Mouse (Mus musculus) liver, embryonic 14.5 days (tissue): Measurements from ENCODE around the gene Wnt11. TPM values are rescaled to one million over a fixed set of nuclear protein-coding genes. Genes with fewer than 3 reads are reported as not detected.

Experiments
- ATAC-seq: fragments of 200-750 bp; cut with Nextera tagmentation; 2 replicates; pipeline ENCODE4 v1.8.0; 2017; ENCODE audit warnings: moderate number of reproducible peaks, mild to moderate bottlenecking, moderate library complexity; ENCODE audit not compliant: insufficient read depth
- DNase-seq, 3 experiments: peaks; one replicate each; pipeline ENCODE4 v3.0.0-alpha.2; 2012 to 2013; ENCODE audit warnings: low read depth in 3 of 3, low spot score in 3 of 3
- H3K27ac ChIP-seq: fragments of 300-500 bp; sonication (generic); 2 replicates; pipeline ENCODE4 v1.5.1; 2014; ENCODE audit warnings: moderate library complexity, mild to moderate bottlenecking, control low read depth, inconsistent platforms
- H3K27me3 ChIP-seq: fragments of 300-500 bp; sonication (generic); 2 replicates; pipeline ENCODE4 v1.6.1; 2014; ENCODE audit warnings: mild to moderate bottlenecking, low read length, moderate library complexity; ENCODE audit not compliant: control insufficient read depth, insufficient read depth
- H3K36me3 ChIP-seq: fragments of 300-500 bp; sonication (generic); replicated peaks from 2 replicates; pipeline ENCODE4 v1.6.1; 2014; ENCODE audit warnings: low read depth; ENCODE audit not compliant: control insufficient read depth, insufficient read depth
- H3K4me1 ChIP-seq, 2 experiments: fragments of 200-500 bp in 1 of 2; fragments of 300-500 bp in 1 of 2; sonication (generic) in 1 of 2; replicated peaks; 2 replicates each; pipeline ENCODE4 v1.6.1; 2012 to 2014; ENCODE audit warnings: antibody characterized with exemption in 1 of 2, inconsistent platforms in 1 of 2, low read length in 1 of 2; ENCODE audit not compliant: control insufficient read depth in 2 of 2, insufficient read depth in 2 of 2
- H3K4me2 ChIP-seq: fragments of 300-500 bp; sonication (generic); 2 replicates; pipeline ENCODE4 v1.6.1; 2014; ENCODE audit warnings: low read depth, mild to moderate bottlenecking, control low read depth, moderate library complexity
- H3K4me3 ChIP-seq, 2 experiments: fragments of 200-500 bp in 1 of 2; fragments of 300-500 bp in 1 of 2; sonication (generic) in 1 of 2; 2 replicates each; pipeline ENCODE4 v1.5.1; 2012 to 2014; ENCODE audit warnings: low read depth in 2 of 2, low read length in 2 of 2, mild to moderate bottlenecking in 2 of 2, control low read depth in 1 of 2, inconsistent platforms in 1 of 2, moderate library complexity in 1 of 2; ENCODE audit not compliant: insufficient read depth in 1 of 2
- H3K9ac ChIP-seq: fragments of 300-500 bp; sonication (generic); replicated peaks from 2 replicates; pipeline ENCODE4 v1.6.1; 2014; ENCODE audit warnings: mild to moderate bottlenecking, control low read depth, moderate library complexity
- H3K9me3 ChIP-seq: fragments of 300-500 bp; sonication (generic); 2 replicates; pipeline ENCODE4 v1.6.1; 2016; ENCODE audit warnings: low read length, mixed read lengths; ENCODE audit not compliant: control insufficient read depth
- CTCF ChIP-seq: IDR thresholded peaks from 2 replicates; pipeline ENCODE4 v1.5.1; 2016; ENCODE audit warnings: antibody characterized with exemption, low read depth, control low read depth
- EP300 ChIP-seq: IDR thresholded peaks from 2 replicates; pipeline ENCODE4 v1.6.1; 2016; ENCODE audit warnings: antibody characterized with exemption, low read depth
- WGBS: fragments of 180-500 bp; shearing (Covaris S2); extraction: QIAGEN DNeasy Blood & Tissue Kit; methylation state at CpG from one replicate; pipeline ENCODE4 v1.1.7; 2014; ENCODE audit not compliant: insufficient replicate concordance; 5-methylcytosine and 5-hydroxymethylcytosine counted together
- polyA plus RNA-seq, 2 experiments: library from polyadenylated mRNA; depleted of rRNA in 1 of 2; stranded (reverse) in 1 of 2; unstranded in 1 of 2; fragments of >200 nt; fragmentation: Nextera tagmentation in 1 of 2; extraction: Ambion mirVana in 1 of 2; gene quantifications; 2 replicates each; pipeline versions ENCODE4 v1.2.1 to v1.2.3; 2012 to 2014

The Wnt11 gene
- polyA plus RNA-seq, 2 experiments: 0.46 to 0.95 TPM

DNA sequence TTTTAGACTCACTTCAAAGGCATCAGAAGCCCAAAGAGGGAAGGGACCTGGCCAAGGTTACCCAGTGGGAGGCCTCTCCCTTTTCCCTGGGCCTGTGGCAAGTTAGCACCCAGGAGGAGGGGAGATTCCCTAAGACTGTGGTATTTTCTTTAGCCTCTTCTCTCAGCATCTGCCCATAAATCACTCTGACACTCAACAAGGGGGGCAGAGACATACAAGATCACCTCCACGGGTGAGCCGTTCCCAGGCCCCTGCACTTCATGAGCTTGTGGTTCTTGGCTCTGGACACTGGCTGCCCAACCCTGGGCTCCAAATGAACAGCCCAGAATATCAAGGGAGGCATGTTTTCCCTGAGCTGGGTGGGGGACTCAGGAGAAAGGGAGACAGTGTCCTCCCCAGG is 26.1 kb downstream of the Wnt11 start:
- no peaks in the 10 kb centered on the region for H3K36me3 ChIP-seq
- H3K4me2 ChIP-seq: no peak overlapping the region
- WGBS: 49% methylated on average over 2 of the region's 2 CpGs
- H3K4me3 ChIP-seq: no peak overlapping the region
- DNase-seq (no peak), ATAC-seq (no peak)
- H3K9me3 ChIP-seq: no peaks in the 10 kb centered on the region
- H3K9ac ChIP-seq: no peak overlapping the region
- no peak for TF ChIP-seq EP300
- H3K4me1 ChIP-seq: no peaks in the 10 kb centered on the region
- no peak overlapping the region for H3K27ac ChIP-seq
- no peaks in the 10 kb centered on the region for H3K27me3 ChIP-seq

- no peak overlapping the region for H3K4me3 ChIP-seq
- no peaks in the 10 kb centered on the region for H3K27me3 ChIP-seq
- ATAC-seq: no peak
- H3K27ac ChIP-seq: no peak overlapping the region
- WGBS: 51% methylated on average over 5 of the region's 5 CpGs
- H3K9ac ChIP-seq: no peak overlapping the region
- no peak overlapping the region for H3K4me2 ChIP-seq
- no peaks in the 10 kb centered on the region for H3K36me3 ChIP-seq
- DNase-seq: no peak
- no peaks in the 10 kb centered on the region for H3K9me3 ChIP-seq
- TF ChIP-seq EP300 (no peak), CTCF (no peak)
- no peaks in the 10 kb centered on the region for H3K4me1 ChIP-seq
These were observed 28.1 kb downstream of the Wnt11 start for GRCm38 (mm10) chr7:98862994-98863393.

DNA sequence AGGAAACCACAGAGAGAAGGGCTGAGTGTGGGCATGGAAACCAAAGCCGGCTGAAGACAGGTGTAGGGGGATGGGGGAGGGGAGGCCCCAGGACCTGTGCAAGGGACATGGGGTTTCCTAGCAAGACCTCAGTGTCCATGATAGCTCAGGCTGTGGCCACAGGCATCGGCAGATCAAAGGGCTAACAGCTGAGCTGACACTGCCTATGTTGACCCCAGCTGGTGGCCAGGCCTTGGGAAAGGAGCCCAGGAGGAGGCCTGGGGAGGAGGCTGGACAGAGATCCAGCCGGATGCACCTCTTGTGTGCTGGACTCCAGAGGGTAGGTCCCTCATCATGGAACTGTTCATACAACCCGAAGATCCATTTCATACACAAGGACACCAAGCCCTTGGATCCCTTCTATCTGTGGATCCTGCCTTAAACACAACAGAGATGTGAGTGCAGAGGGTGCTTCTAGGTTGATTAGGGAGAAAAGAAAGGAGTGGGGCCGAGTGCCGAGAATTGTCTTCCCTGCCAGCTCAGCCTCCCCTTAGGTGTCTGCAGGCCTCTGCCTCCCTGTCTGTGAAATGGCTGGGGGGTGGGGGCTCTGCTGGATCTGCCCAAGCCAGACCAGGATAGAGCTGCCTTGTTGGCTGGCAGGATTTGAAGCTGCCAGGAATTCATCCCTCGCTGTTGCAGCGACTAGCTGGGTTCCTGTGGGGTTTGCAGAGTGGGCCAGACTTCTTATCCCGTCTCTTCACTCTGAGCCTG is 29.2 kb downstream of the Wnt11 start:
- H3K9ac ChIP-seq: no peak overlapping the region
- TF ChIP-seq CTCF: no peak
- TF ChIP-seq EP300: no peak

DNA sequence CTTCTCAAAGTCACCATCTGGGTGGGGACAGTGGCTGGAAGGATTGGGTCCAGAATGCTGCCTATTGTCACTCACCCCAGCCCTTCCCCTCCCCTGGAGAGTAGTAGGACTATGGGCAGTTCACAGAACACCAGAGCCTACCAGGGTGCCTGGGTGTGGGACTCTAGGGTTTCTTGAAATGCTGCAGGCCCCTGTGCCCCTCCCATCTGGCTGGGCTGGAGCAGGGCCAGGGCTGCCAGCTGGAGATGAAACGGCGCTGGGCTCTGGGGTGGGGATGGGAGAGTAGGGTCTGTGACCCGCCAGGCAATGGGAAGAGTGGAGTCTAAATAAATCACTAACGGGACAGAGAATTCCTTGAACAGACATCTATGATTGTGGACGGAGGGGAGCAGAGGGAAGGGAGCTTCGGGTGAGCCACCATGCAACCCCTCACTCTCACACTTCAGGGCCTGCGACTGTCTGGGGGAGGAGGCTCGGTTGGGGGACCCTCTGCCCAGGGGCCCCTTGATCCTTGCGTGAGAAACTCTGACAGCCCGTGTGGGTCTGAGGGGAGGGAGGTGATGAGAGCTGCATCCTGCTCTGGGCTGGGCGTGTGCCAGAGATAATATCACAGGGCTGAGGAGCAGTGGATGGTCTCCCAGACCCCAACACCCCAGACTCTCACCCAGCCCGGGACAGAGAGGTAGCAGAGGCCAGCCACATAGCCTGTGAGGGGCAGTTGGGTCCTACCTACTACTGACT is 32.3 kb downstream of the Wnt11 start:
- no peaks in the 10 kb centered on the region for H3K4me1 ChIP-seq
- H3K4me2 ChIP-seq: no peak overlapping the region
- 26% methylated on average over 12 of the region's 12 CpGs for WGBS
- H3K27me3 ChIP-seq: no peaks in the 10 kb centered on the region
- ATAC-seq: no peak
- H3K9me3 ChIP-seq: no peaks in the 10 kb centered on the region
- no peaks in the 10 kb centered on the region for H3K36me3 ChIP-seq
- no peak overlapping the region for H3K9ac ChIP-seq
- no peak overlapping the region for H3K4me3 ChIP-seq
- no peak overlapping the region for H3K27ac ChIP-seq
- no peak for DNase-seq
- no peak for TF ChIP-seq EP300
- no peak for TF ChIP-seq CTCF

More for the DNA sequence above, 29.2 kb downstream of the Wnt11 start:
- no peak overlapping the region for H3K4me2 ChIP-seq
- ATAC-seq: no peak
- no peak for DNase-seq
- 46% methylated on average over 9 of the region's 9 CpGs for WGBS
- no peaks in the 10 kb centered on the region for H3K36me3 ChIP-seq
- no peaks in the 10 kb centered on the region for H3K9me3 ChIP-seq
- H3K27ac ChIP-seq: no peak overlapping the region
- H3K4me3 ChIP-seq: no peak overlapping the region
- no peaks in the 10 kb centered on the region for H3K27me3 ChIP-seq
- no peaks in the 10 kb centered on the region for H3K4me1 ChIP-seq

DNA sequence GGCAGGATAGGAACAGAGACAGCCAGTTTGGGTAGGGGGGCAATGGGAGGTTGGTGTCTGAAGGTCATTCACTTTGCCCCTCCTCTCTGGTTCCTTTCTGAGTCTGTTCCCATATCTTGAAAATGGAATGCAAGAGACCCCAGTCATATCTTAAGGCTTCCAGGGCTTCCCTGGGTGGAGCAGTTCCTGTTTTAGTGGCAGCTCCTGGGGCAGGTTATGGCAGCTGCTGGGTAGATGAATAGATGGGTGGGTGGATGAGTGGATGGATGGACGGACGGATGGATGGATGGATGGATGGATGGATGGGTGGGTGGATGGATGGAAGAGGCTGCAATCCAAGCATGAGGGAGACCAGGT is 32.9 kb downstream of the Wnt11 start:
- no peak overlapping the region for H3K4me2 ChIP-seq
- no peak overlapping the region for H3K4me3 ChIP-seq
- no peaks in the 10 kb centered on the region for H3K36me3 ChIP-seq
- no peak overlapping the region for H3K27ac ChIP-seq
- ATAC-seq: no peak
- DNase-seq: no peak
- H3K4me1 ChIP-seq: no peaks in the 10 kb centered on the region
- H3K9me3 ChIP-seq: no peaks in the 10 kb centered on the region
- TF ChIP-seq EP300: no peak
- no peak for TF ChIP-seq CTCF
- no peaks in the 10 kb centered on the region for H3K27me3 ChIP-seq
- H3K9ac ChIP-seq: no peak overlapping the region
- WGBS: 17% methylated on average over 2 of the region's 2 CpGs
